Mouse (Mus musculus): ENCODE data around the gene Ttbk1.
"Not testable (repeated sequence)": the region's sequence is repeated elsewhere in the genome, so short reads cannot be mapped to it uniquely, and the experiment has no call there.

The Ttbk1 gene

DNA sequence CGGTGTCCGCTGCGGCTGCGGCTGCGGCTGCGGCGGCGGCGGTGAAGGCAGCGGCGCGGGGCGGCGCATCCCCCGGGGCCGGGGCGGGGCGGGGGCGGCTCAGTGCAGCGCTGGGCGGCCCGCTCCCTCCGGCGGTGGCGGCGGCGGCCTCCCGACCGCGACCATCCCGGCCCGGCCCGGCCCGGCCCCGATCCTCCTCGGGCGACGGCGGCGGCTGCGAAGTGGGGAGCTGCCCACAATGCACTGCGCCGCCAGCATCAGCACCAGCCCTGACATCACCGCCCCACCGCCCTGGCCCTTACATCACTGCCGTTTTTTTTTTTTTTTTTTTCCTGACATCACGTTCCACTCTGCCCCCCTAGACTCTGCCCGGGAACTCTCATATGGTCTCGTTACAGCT lies at the start of gene Ttbk1:
Gene Ttbk1 (minus strand): TSS at position 245 of the 400 bp plus-strand sequence.
- peak; percentile 74 for DNase-seq

DNA sequence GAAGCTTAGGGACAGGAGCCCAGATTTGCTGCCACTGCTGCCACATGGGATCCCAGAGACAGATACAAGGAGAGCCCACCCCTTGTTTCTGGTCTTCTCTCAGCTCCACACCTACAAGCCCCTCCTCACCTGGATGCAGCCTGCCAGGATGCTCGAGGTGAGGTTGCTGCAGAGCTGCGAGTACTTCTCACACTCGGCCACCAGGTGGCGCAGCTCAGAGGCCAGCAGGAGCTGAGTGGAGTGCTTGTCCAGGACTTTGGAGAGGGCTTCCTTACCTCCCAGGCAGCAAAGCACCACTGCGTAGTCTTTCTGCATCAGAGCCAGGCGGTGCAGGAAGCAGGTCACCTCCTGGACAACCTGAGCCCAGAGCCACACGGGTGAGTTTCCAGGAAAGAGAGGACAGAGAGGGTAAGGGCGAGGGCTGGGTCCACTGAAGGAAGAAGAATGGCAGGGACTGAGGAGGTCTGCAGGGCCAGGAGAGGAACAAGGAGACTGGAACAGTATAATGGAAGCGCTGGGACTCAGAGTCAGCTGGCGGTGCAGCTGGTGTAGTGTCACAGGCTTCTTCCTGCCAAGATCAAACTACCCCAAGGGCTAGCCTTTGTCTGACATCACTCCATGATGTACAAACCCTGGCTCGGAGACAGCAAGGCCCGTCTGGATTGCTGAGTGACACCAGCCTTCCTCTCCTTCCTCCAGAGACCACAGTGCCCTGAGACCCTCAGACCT lies 38.3 kb upstream of the Ttbk1 start:
- peak; percentile 75 for DNase-seq

DNA sequence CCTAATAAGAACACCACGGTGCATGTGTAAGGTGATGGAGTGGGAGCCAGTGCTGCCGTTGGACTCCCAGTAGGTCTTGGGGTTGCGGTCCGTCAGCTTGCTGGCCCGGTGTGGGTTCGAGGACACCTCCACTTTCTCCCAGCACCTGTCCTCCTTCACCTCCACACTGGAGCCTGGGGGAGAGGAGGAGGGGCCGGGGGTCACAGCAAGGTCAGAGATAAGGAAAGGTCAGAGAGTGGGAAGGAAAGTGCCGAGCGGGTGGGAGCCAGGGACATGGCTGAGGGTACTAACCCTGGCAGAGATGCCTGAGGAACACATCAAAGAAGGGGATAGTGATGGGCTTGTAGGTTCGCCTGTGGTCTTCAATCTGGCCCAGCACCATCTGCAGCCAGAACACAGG lies 37.6 kb upstream of the Ttbk1 start:
- DNase-seq: no peak

- no peak for DNase-seq
Measured at GRCm38 (mm10) chr17:46521963-46522668, 34.6 kb upstream of the Ttbk1 start.

- DNase-seq: no peak
Measured at GRCm38 (mm10) chr17:46521174-46521573, 33.7 kb upstream of the Ttbk1 start.

- no peak for DNase-seq
Measured at GRCm38 (mm10) chr17:46520385-46520979, 33.0 kb upstream of the Ttbk1 start.

DNA sequence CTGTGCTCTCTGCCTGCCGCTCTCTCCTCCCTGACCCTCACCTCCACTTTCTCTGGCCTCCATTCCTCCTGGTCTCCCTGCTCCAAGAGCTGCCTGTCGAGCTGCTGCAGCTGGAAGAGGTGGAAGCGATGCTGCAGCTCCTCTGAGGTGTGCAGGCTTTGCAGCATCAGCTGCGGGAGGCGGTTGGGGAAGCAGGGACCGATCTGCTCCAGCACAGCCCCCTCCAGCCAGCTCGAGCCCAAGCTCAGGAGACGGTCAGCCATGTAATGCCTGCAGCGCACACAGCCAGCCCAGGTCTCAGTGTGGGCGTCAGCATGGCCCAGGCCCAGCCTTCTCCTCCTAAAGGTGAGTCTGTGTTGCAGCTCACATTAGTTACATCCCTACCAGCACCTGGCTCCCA lies 32.5 kb upstream of the Ttbk1 start:
- no peak for DNase-seq

DNA sequence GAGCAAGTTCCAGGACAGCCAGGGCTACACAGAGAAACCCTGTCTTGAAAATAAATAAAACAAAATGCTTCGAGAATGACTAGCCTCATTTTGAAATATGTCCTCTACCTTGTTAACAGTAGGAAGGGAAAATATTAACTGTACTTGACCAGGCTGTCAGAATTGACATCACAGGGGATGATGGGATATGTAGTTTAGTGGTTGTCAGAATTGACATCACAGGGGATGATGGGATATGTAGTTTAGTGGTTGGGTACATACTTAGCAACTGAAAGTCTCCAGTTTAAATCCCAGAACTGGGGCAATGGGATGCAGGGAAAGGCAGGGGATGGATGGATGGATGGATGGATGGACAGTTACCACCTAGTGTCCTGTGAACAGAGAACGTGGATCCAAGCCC lies 25.9 kb upstream of the Ttbk1 start:
- no peak for DNase-seq

GRCm38 (mm10) chr17:46511059-46511710 lies 23.7 kb upstream of the Ttbk1 start:
- no peak for DNase-seq

GRCm38 (mm10) chr17:46505617-46506016 lies 18.1 kb upstream of the Ttbk1 start:
- DNase-seq: no peak

GRCm38 (mm10) chr17:46503847-46504638 lies 16.6 kb upstream of the Ttbk1 start:
- no peak for DNase-seq

- no peak for DNase-seq
Measured at GRCm38 (mm10) chr17:46502775-46503174, 15.3 kb upstream of the Ttbk1 start.

GRCm38 (mm10) chr17:46497956-46498355 lies 10.5 kb upstream of the Ttbk1 start:
- DNase-seq: no peak

DNA sequence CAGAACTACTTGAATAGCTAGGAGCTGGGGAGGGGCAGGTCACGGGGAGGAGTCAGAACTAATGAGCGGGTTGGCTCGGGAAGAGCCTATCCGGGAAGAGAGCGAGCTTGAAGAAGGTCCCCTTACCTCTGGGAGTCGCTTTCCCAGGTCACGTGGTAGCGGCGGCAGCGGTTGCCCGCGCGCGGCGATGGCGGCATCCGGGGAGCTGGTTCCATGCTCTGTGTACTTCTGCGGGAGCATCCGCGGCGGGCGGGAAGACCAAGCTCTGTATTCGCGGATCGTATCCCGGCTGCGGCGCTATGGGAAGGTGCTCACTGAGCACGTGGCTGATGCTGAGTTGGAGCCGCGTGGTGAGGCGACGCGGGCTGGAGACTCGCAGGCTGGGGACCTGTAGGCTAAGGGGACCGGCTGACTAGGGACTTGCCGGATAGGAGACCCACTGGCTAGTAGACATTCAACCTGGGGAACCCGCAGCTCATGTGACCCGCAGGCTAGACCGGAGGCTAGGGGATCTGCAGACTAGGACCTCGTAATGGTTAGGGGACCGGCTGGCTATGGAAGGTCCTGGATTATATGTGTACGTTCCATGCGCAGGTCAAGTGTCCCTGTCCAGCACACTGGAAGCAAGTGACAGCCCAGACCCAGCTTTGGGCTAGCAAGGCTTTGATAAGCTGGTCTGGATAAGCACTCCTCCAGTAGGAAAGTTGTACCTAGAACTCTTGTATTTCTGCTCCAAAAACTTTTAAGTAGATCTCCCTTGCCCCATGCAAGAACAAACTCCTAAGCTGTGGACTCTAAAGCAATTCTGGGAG lies 9.4 kb upstream of the Ttbk1 start, which contains the start of gene Dnph1:
Gene Dnph1 (plus strand): TSS at position 89 of the 812 bp plus-strand sequence.
- DNase-seq: peak; percentile 64

- not testable (repeated sequence) for DNase-seq
Measured at GRCm38 (mm10) chr17:46496081-46496480, 8.6 kb upstream of the Ttbk1 start.

- DNase-seq: no peak
Measured at GRCm38 (mm10) chr17:46495486-46495885, 8.0 kb upstream of the Ttbk1 start.

DNA sequence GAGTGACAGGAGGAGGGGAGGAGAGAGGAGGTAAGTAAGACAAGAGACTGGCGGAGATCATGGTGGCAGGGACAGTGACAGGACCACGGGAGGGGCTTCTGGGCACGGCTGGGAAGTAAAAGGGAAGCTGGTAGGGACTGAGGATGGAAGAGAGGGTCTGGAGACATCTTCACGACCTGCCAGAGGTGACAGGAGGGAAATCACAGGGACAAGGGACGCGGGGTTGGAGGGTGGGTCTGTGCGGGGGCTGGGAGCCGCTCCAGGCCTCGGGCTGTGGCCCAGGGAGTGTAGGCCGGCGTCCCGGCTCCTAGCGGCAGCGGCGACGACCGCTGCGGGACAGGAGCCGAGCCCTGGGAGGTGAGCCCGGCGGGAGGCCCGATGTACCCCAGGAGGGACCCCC lies 480 bp downstream of the Ttbk1 start:
- no peak for DNase-seq

DNA sequence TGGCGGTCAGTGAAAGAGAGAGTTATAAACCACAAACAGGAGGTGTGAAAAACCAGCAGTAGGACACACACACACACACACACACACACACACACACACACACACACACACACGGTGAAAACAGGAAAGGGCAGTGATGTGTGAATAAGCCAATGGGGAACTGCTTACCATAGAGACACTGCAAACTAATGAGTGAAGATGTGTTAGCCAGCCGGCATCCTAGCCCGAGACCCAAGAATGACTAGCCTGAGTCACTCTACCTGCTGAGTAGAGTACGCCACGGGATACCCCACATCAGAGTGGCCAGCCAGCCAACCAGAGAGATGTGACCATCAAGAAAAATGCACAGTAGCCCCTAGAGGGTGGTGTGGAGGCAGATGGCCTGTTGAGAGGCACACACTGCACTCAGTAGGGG lies 3.0 kb downstream of the Ttbk1 start:
- DNase-seq: peak; percentile 55

GRCm38 (mm10) chr17:46484021-46484431 lies 3.4 kb downstream of the Ttbk1 start:
- DNase-seq: peak; percentile 55

GRCm38 (mm10) chr17:46483561-46484001 lies 3.9 kb downstream of the Ttbk1 start:
- peak; percentile 73 for DNase-seq

- no peak for DNase-seq
Measured at GRCm38 (mm10) chr17:46477286-46477685, 10.2 kb downstream of the Ttbk1 start.

- no peak for DNase-seq
Measured at GRCm38 (mm10) chr17:46476601-46477000, 10.9 kb downstream of the Ttbk1 start.

Measured in cerebellum, adult 8-10 months (tissue).